Mouse (Mus musculus) midbrain, embryonic 14.5 days (tissue): ENCODE data around the gene Stk38l. TPM values are rescaled to one million over a fixed set of nuclear protein-coding genes. Genes with fewer than 3 reads are reported as not detected.

Experiments
- ATAC-seq: fragments of 200-750 bp; cut with Nextera tagmentation; 2 replicates; pipeline ENCODE4 v1.8.0; 2017; ENCODE audit warnings: moderate number of reproducible peaks, moderate library complexity; ENCODE audit not compliant: low FRiP score, low TSS enrichment
- DNase-seq: peaks from one replicate; pipeline ENCODE4 v3.0.0-alpha.2; 2015
- H3K27ac ChIP-seq: fragments of 300-500 bp; sonication (generic); replicated peaks from 2 replicates; pipeline ENCODE4 v1.5.1; 2014; ENCODE audit warnings: mild to moderate bottlenecking, low read depth, low read length, moderate library complexity
- H3K27me3 ChIP-seq: fragments of 300-500 bp; sonication (generic); 2 replicates; pipeline ENCODE4 v1.6.1; 2014; ENCODE audit warnings: low read length, control low read depth, mixed read lengths; ENCODE audit not compliant: control insufficient read depth, insufficient read depth
- H3K36me3 ChIP-seq: fragments of 300-500 bp; sonication (generic); 2 replicates; pipeline ENCODE4 v1.6.1; 2014; ENCODE audit warnings: low read length, control low read depth; ENCODE audit not compliant: control insufficient read depth, insufficient read depth
- H3K4me1 ChIP-seq: fragments of 300-500 bp; sonication (generic); 2 replicates; pipeline ENCODE4 v1.6.1; 2014; ENCODE audit warnings: mild to moderate bottlenecking, antibody characterized with exemption, low read length, control low read depth; ENCODE audit not compliant: control insufficient read depth, insufficient read depth
- H3K4me2 ChIP-seq: fragments of 300-500 bp; sonication (generic); 2 replicates; pipeline ENCODE4 v1.6.1; 2014; ENCODE audit warnings: mild to moderate bottlenecking, low read length, moderate library complexity
- H3K4me3 ChIP-seq: fragments of 300-500 bp; sonication (generic); replicated peaks from 2 replicates; pipeline ENCODE4 v1.5.1; 2014; ENCODE audit warnings: low read depth, low read length
- H3K9ac ChIP-seq: fragments of 300-500 bp; sonication (generic); replicated peaks from 2 replicates; pipeline ENCODE4 v1.6.1; 2014; ENCODE audit warnings: mild to moderate bottlenecking, low read length, moderate library complexity
- H3K9me3 ChIP-seq: fragments of 300-500 bp; sonication (generic); 2 replicates; pipeline ENCODE4 v1.6.1; 2016; ENCODE audit warnings: low read length, control low read depth, mixed read lengths; ENCODE audit not compliant: control insufficient read depth
- WGBS: fragments of 180-500 bp; shearing (Covaris S2); extraction: QIAGEN DNeasy Blood & Tissue Kit; methylation state at CpG from one replicate; pipeline ENCODE4 v1.1.7; 2014; 5-methylcytosine and 5-hydroxymethylcytosine counted together
- polyA plus RNA-seq: library from polyadenylated mRNA; unstranded; fragments of >200 nt; fragmentation: Nextera tagmentation; extraction: Ambion mirVana; gene quantifications from 2 replicates; pipeline ENCODE4 v1.2.1, GENCODE M21; 2014

Stk38l gene
- polyA plus RNA-seq, 1 experiment from 2014 or later = 20.2 TPM

DNA sequence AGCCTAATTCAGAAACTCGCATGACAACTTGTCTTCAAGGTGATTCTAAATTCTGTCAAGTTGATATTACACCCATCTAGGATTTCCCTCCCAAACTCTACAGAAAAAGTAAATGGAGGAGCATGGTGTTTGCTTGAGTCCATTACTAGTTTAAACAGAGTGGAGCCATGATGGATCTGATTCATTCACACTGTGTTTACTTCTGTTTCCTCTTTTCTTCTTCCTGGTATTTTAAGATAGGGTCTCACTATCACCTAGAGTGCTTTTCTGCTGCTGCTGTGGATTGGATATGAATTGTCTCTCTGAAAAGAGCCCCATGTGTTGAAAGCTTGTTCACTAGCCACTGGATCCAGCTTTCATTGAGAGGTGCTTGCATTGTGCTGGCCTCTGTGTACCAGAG is 20.4 kb downstream of the Stk38l start:
- ATAC-seq = no peak
- Histone ChIP-seq H3K9me3 (no peaks in the 10 kb centered on the region), H3K36me3 (no peaks in the 10 kb centered on the region), H3K4me3 (no peak overlapping the region), H3K9ac (no peak overlapping the region), H3K4me2 (no peak overlapping the region), H3K27me3 (no peaks in the 10 kb centered on the region), H3K4me1 (no peaks in the 10 kb centered on the region), H3K27ac (no peak overlapping the region)
- no peak for DNase-seq
- 96% methylated on average over 1 of the region's 1 CpGs for WGBS

DNA sequence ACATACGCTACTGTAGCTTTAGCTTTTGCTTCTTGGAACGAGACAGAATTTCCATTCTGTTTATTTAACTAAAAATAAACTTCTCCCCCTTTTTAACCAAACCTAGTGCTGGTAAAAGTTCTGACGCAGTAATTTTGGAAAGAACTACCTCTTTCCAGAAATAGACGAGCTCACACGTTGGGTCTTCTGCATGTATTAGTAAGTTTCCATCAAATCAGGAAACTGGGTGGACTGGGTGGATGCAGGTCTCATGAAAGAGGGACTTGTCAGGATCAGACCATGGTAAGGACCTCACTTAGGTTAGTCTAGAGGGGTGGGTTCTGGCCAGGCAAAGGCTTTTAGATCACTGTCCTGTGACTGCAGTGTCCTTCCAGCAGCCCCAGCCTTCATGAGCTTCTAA is 21.8 kb downstream of the Stk38l start:
- no peaks in the 10 kb centered on the region for H3K9me3 ChIP-seq
- no peak overlapping the region for H3K4me2 ChIP-seq
- H3K36me3 ChIP-seq = no peaks in the 10 kb centered on the region
- ATAC-seq (no peak), DNase-seq (no peak)
- H3K27ac ChIP-seq = no peak overlapping the region
- no peaks in the 10 kb centered on the region for H3K27me3 ChIP-seq
- no peak overlapping the region for H3K9ac ChIP-seq
- no peak overlapping the region for H3K4me3 ChIP-seq
- H3K4me1 ChIP-seq = no peaks in the 10 kb centered on the region
- WGBS = 93% methylated on average over 5 of the region's 5 CpGs

DNA sequence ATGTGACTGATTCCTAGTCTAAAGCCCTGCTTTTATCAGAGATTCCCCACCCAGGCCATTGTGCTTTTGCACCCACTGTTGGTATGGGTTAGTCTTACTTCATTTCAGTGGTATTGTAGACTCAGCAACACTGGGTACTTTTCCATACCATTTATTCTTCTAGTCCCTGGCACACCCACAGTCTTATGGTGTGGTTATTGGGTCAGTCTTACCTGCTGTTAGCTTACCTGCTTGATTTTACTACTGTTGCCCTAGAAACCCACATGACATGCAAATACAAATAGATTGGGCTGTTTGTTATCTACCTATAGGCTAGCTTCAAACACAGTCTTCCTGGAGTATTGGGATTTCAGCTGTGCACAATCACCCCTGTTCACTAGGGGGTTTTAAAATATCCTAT is 22.3 kb downstream of the Stk38l start:
- Histone ChIP-seq H3K9me3 (no peaks in the 10 kb centered on the region), H3K9ac (no peak overlapping the region), H3K4me3 (no peak overlapping the region), H3K27me3 (no peaks in the 10 kb centered on the region), H3K4me1 (no peaks in the 10 kb centered on the region), H3K4me2 (no peak overlapping the region), H3K36me3 (no peaks in the 10 kb centered on the region), H3K27ac (no peak overlapping the region)
- ATAC-seq = no peak
- no peak for DNase-seq

GRCm38 (mm10) chr6:146748271-146748670 is 23.5 kb downstream of the Stk38l start:
- Histone ChIP-seq H3K4me3 (no peak overlapping the region), H3K4me1 (no peaks in the 10 kb centered on the region), H3K27me3 (no peaks in the 10 kb centered on the region), H3K9me3 (no peaks in the 10 kb centered on the region), H3K4me2 (no peak overlapping the region), H3K9ac (no peak overlapping the region), H3K36me3 (no peaks in the 10 kb centered on the region), H3K27ac (no peak overlapping the region)
- no peak for DNase-seq
- ATAC-seq = no peak
- WGBS = 89% methylated on average over 1 of the region's 1 CpGs

DNA sequence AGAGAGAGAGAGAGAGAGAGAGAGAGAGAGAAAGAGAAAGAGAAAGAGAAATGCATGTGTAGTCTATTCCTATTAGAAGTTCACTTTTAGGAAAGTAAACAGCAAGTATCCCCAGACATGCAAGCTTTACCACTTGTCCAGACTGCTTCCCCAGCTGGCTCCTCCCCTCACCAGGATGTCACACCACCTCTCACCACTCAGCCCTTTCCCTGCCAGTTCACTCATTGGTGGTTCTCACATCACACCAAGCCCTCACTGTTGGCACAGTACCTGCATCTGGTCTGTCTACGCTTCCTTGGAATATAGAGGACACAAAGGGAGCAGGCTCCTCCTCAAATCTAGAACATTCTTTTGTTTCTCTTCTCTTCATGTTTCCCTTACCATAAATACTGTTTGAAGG is 26.9 kb downstream of the Stk38l start:
- 0 out of 2 replicates have a peak overlapping the region, but pooled peaks have one; percentile 6 for H3K9ac ChIP-seq
- H3K36me3 ChIP-seq = no peaks in the 10 kb centered on the region
- H3K4me2 ChIP-seq = no peak overlapping the region
- DNase-seq = no peak
- no peak overlapping the region; the same call in 1 of the 2 replicates for H3K27ac ChIP-seq
- H3K9me3 ChIP-seq = no peaks in the 10 kb centered on the region
- no peaks in the 10 kb centered on the region for H3K4me1 ChIP-seq
- no peaks in the 10 kb centered on the region for H3K27me3 ChIP-seq
- no peak for ATAC-seq
- no peak overlapping the region for H3K4me3 ChIP-seq
- 81% methylated on average over 1 of the region's 1 CpGs for WGBS

- Histone ChIP-seq H3K27ac (no peak overlapping the region; the same call in 1 of the 2 replicates), H3K9me3 (no peaks in the 10 kb centered on the region), H3K27me3 (no peaks in the 10 kb centered on the region), H3K4me1 (no peaks in the 10 kb centered on the region), H3K4me2 (no peak overlapping the region), H3K9ac (0 out of 2 replicates have a peak overlapping the region, but pooled peaks have one; percentile 6), H3K36me3 (no peaks in the 10 kb centered on the region), H3K4me3 (no peak overlapping the region)
- WGBS = 86% methylated on average over 2 of the region's 2 CpGs
- ATAC-seq = no peak
- DNase-seq = no peak
Measured at GRCm38 (mm10) chr6:146752178-146752577, 27.4 kb downstream of the Stk38l start.

GRCm38 (mm10) chr6:146752612-146753011 is 27.8 kb downstream of the Stk38l start:
- peak; percentile 66; the same call in 1 of the 2 replicates for ATAC-seq
- H3K4me1 ChIP-seq = no peaks in the 10 kb centered on the region
- peak; percentile 62 for DNase-seq

GRCm38 (mm10) chr6:146753560-146754160 is 28.9 kb downstream of the Stk38l start:
- no peaks in the 10 kb centered on the region for H3K4me1 ChIP-seq
- 82% methylated on average over 2 of the region's 2 CpGs for WGBS
- no peak overlapping the region for H3K27ac ChIP-seq
- no peaks in the 10 kb centered on the region for H3K9me3 ChIP-seq
- ATAC-seq = no peak
- no peak overlapping the region for H3K9ac ChIP-seq
- no peak for DNase-seq
- H3K4me2 ChIP-seq = no peak overlapping the region
- H3K36me3 ChIP-seq = no peaks in the 10 kb centered on the region
- no peaks in the 10 kb centered on the region for H3K27me3 ChIP-seq
- no peak overlapping the region for H3K4me3 ChIP-seq

More at GRCm38 (mm10) chr6:146752612-146753011, 27.8 kb downstream of the Stk38l start:
- H3K9ac ChIP-seq = no peak overlapping the region; the same call in 1 of the 2 replicates
- H3K27me3 ChIP-seq = no peaks in the 10 kb centered on the region
- H3K9me3 ChIP-seq = no peaks in the 10 kb centered on the region
- no peak overlapping the region for H3K4me3 ChIP-seq
- no peaks in the 10 kb centered on the region for H3K36me3 ChIP-seq
- no peak overlapping the region for H3K4me2 ChIP-seq
- WGBS = 35% methylated on average over 1 of the region's 1 CpGs
- no peak overlapping the region for H3K27ac ChIP-seq

GRCm38 (mm10) chr6:146755136-146755535 is 30.3 kb downstream of the Stk38l start:
- H3K36me3 ChIP-seq = no peaks in the 10 kb centered on the region
- DNase-seq (no peak), ATAC-seq (no peak)
- no peak overlapping the region for H3K9ac ChIP-seq
- H3K9me3 ChIP-seq = no peaks in the 10 kb centered on the region
- no peak overlapping the region for H3K4me2 ChIP-seq
- WGBS = 95% methylated on average over 2 of the region's 2 CpGs
- H3K27ac ChIP-seq = no peak overlapping the region
- H3K27me3 ChIP-seq = no peaks in the 10 kb centered on the region
- H3K4me3 ChIP-seq = no peak overlapping the region
- no peaks in the 10 kb centered on the region for H3K4me1 ChIP-seq
